Mouse (Mus musculus) cerebellum, adult 2 months (tissue): ENCODE measurements around the gene Gm38431. TPM values are rescaled to one million over a fixed set of nuclear protein-coding genes. Genes with fewer than 3 reads are reported as not detected.

Experiments used
- DNase-seq, 2 experiments: peaks; one replicate each; pipeline ENCODE4 v3.0.0; 2021
- H3K27ac ChIP-seq: fragments of 200-500 bp; 2 replicates; pipeline ENCODE4 v1.5.1; 2012; ENCODE audit warnings: low read length, control low read depth, inconsistent platforms; ENCODE audit not compliant: insufficient read depth
- H3K27me3 ChIP-seq: fragments of 200-500 bp; 2 replicates; pipeline ENCODE4 v1.6.1; 2012; ENCODE audit warnings: inconsistent platforms, mild to moderate bottlenecking, low read length, moderate library complexity; ENCODE audit not compliant: control insufficient read depth, insufficient read depth
- H3K4me1 ChIP-seq: fragments of 200-500 bp; 2 replicates; pipeline ENCODE4 v1.6.1; 2011; ENCODE audit warnings: low read length; ENCODE audit not compliant: control insufficient read depth, insufficient read depth
- H3K4me3 ChIP-seq: fragments of 200-500 bp; replicated peaks from 2 replicates; pipeline ENCODE3; 2011; ENCODE audit warnings: mild to moderate bottlenecking, low read depth, low read length, control low read depth; ENCODE audit not compliant: insufficient read depth
- CTCF ChIP-seq: fragments of 200-500 bp; IDR thresholded peaks from 2 replicates; pipeline ENCODE4 v1.5.1; 2011; ENCODE audit warnings: low read depth, mild to moderate bottlenecking, control low read depth, low read length, moderate library complexity, borderline replicate concordance; ENCODE audit not compliant: insufficient read depth
- POLR2A ChIP-seq: fragments of 200-500 bp; IDR thresholded peaks from 2 replicates; pipeline ENCODE4 v1.6.1; 2011; ENCODE audit warnings: low read length, control low read depth, borderline replicate concordance; ENCODE audit not compliant: insufficient read depth
- WGBS: fragments of 180-500 bp; shearing (Covaris S2); methylation state at CpG from one replicate; pipeline ENCODE4 v1.1.7; 2018; 5-methylcytosine and 5-hydroxymethylcytosine counted together
- polyA plus RNA-seq: library from polyadenylated mRNA; depleted of rRNA; stranded (reverse); fragments of >200 nt; gene quantifications from 2 replicates; pipeline ENCODE4 v1.2.3, GENCODE M21; 2012

Gm38431 gene
- polyA plus RNA-seq, 1 experiment, result 2.6 TPM

- 3% methylated on average over 37 of the region's 37 CpGs for WGBS
- H3K27ac ChIP-seq, result no peak within 1 kb of the TSS
- peaks cover 9% of the 10 kb centered on the region for H3K4me1 ChIP-seq
- peak within 1 kb of the TSS; percentile 30 for H3K4me3 ChIP-seq
- DNase-seq, result peak; percentile 52 to 63
- TF ChIP-seq CTCF (peak; percentile 61), POLR2A (no peak)
- H3K27me3 ChIP-seq, result no peaks in the 10 kb centered on the region; the same call in 1 of the 2 replicates
Measured at GRCm38 (mm10) chr9:21029291-21030054, 62.3 kb downstream of the Gm38431 start, which contains the start of gene Icam4. Gene Icam4, plus strand, starts transcription at chr9:21029373.

- no peak for DNase-seq
- H3K27me3 ChIP-seq, result no peaks in the 10 kb centered on the region; the same call in 1 of the 2 replicates
- TF ChIP-seq POLR2A, result no peak
- no peak for TF ChIP-seq CTCF
- H3K4me3 ChIP-seq, result no peak overlapping the region
- no peak overlapping the region for H3K27ac ChIP-seq
- H3K4me1 ChIP-seq, result peaks cover 9% of the 10 kb centered on the region
- WGBS, result 84% methylated on average over 6 of the region's 6 CpGs
Measured at GRCm38 (mm10) chr9:21028560-21029110, 63.2 kb downstream of the Gm38431 start.

- WGBS, result 39% methylated on average over 8 of the region's 8 CpGs
- H3K4me1 ChIP-seq, result peaks cover 5% of the 10 kb centered on the region
- no peak for DNase-seq
- H3K27ac ChIP-seq, result no peak overlapping the region
- H3K4me3 ChIP-seq, result no peak overlapping the region
- H3K27me3 ChIP-seq, result no peaks in the 10 kb centered on the region; the same call in 1 of the 2 replicates
- TF ChIP-seq POLR2A, result no peak
- TF ChIP-seq CTCF, result no peak
Measured at GRCm38 (mm10) chr9:21027774-21028290, 64.0 kb downstream of the Gm38431 start.

GRCm38 (mm10) chr9:21026849-21027248 is 64.9 kb downstream of the Gm38431 start:
- DNase-seq, result no peak
- Histone ChIP-seq H3K27ac (no peak overlapping the region), H3K4me1 (peaks cover 5% of the 10 kb centered on the region), H3K4me3 (no peak overlapping the region), H3K27me3 (no peaks in the 10 kb centered on the region; the same call in 1 of the 2 replicates)
- TF ChIP-seq CTCF (no peak), POLR2A (no peak)
- 68% methylated on average over 12 of the region's 12 CpGs for WGBS

- 71% methylated on average over 19 of the region's 19 CpGs for WGBS
- no peak for DNase-seq
- H3K27me3 ChIP-seq, result no peaks in the 10 kb centered on the region; the same call in 1 of the 2 replicates
- no peak overlapping the region for H3K4me3 ChIP-seq
- peaks cover 5% of the 10 kb centered on the region for H3K4me1 ChIP-seq
- no peak overlapping the region for H3K27ac ChIP-seq
- TF ChIP-seq CTCF (no peak), POLR2A (no peak)
Measured at GRCm38 (mm10) chr9:21025258-21025810, 66.5 kb downstream of the Gm38431 start.

- no peak for TF ChIP-seq POLR2A
- TF ChIP-seq CTCF, result no peak
- 83% methylated on average over 1 of the region's 1 CpGs for WGBS
Measured at GRCm38 (mm10) chr9:21022726-21023125, 69.1 kb downstream of the Gm38431 start.

GRCm38 (mm10) chr9:21022288-21022687 is 69.5 kb downstream of the Gm38431 start:
- DNase-seq, result no peak
- no peaks in the 10 kb centered on the region for H3K4me1 ChIP-seq
- no peak for TF ChIP-seq POLR2A
- TF ChIP-seq CTCF, result no peak
- no peak overlapping the region for H3K27ac ChIP-seq
- H3K4me3 ChIP-seq, result no peak overlapping the region
- 56% methylated on average over 6 of the region's 6 CpGs for WGBS
- no peaks in the 10 kb centered on the region for H3K27me3 ChIP-seq

More at GRCm38 (mm10) chr9:21022726-21023125, 69.1 kb downstream of the Gm38431 start:
- Histone ChIP-seq H3K4me1 (no peaks in the 10 kb centered on the region), H3K27me3 (no peaks in the 10 kb centered on the region), H3K27ac (no peak overlapping the region), H3K4me3 (no peak overlapping the region)
- no peak for DNase-seq

- WGBS, result 65% methylated on average over 3 of the region's 3 CpGs
- H3K27me3 ChIP-seq, result 0 out of 2 replicates have a peak, but pooled peaks cover 2% of the 10 kb centered on the region
Measured at GRCm38 (mm10) chr9:21021363-21021762, 70.4 kb downstream of the Gm38431 start.

More at GRCm38 (mm10) chr9:21021363-21021762, 70.4 kb downstream of the Gm38431 start:
- H3K4me3 ChIP-seq, result no peak overlapping the region
- H3K4me1 ChIP-seq, result no peaks in the 10 kb centered on the region
- TF ChIP-seq POLR2A (no peak), CTCF (no peak)
- H3K27ac ChIP-seq, result no peak overlapping the region
- no peak for DNase-seq
